ENCODE assay signal across 7 mouse cellular contexts in the genomic region with DNA sequence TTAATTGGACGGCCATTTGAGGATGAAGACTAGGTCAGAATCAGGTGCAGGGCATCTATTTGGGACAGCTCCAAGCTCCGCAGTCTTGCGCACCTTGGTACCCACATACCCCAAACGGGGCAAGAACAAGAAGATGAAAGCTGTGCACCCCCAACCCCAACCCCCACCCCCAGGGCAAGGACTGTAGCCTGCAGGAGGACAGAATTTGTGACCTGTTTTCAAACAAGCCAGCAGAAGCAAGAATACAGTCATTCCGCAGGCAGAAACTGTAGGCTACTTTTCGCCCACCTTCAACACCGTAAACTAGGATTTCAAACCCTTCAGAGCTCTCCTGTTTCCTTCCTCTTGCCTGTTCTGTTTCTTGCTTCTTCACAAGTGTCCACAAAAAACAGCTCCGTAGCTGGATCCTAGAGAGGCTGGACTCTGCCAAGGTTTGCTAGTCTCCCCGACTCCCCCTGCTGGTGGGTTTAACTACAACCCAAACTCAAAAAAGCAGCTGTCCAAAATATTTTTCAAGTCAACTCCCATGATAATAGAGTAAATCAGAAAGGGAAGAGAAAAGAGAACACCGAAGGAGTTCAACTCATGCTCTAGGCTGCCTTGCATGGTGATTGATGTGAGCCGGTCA.
DNase-seq lines count a peak whose midpoint lies in the region.

No protein-coding gene starts in this region.

- DNase-seq in CD4-positive helper T cell, adult 2 months (ENCODE audit: low read depth, low spot score) = peak; percentile 36
- DNase-seq in NIH3T3 (ENCODE audit: low read depth) = peak; percentile 41
- DNase-seq in embryo, embryonic 10 days (ENCODE audit: low spot score) = peak; percentile 73
- DNase-seq in gastrocnemius, postnatal 4 days (ENCODE audit: low spot score in 2 of 2) = peak; percentile 35 to 62
- DNase-seq in layer of hippocampus, adult 9-10 months (ENCODE audit: low spot score) = peak; percentile 42
- DNase-seq in mesoderm, embryonic 11.5 days (ENCODE audit: low read depth, low spot score) = peak; percentile 81
- DNase-seq in testis, postnatal 14 days (ENCODE audit: low spot score) = peak; percentile 34

Comparison
In these comparisons a context has a peak if more than half of its experiments do, and no peak if none do; other contexts are left out.
1. Peak in every context shown above with its lines: DNase-seq.